Mouse (Mus musculus) retina, embryonic 14.5 days (tissue): Measurements from ENCODE around the gene Icam2.
"Not testable (repeated sequence)": the region's sequence is repeated elsewhere in the genome, so short reads cannot be mapped to it uniquely, and the experiment has no call there.

ENCODE experiments used
- DNase-seq: peaks from one replicate; pipeline ENCODE4 v3.0.0-alpha.2; 2015; ENCODE audit warnings: low spot score

The Icam2 gene

GRCm38 (mm10) chr11:106344910-106345309 is 43.0 kb downstream of the Icam2 start:
- no peak for DNase-seq

- no peak for DNase-seq
These were observed 46.8 kb downstream of the Icam2 start for GRCm38 (mm10) chr11:106340990-106341520.

GRCm38 (mm10) chr11:106339323-106339722 is 48.6 kb downstream of the Icam2 start:
- not testable (repeated sequence) for DNase-seq

- no peak for DNase-seq
These were observed 49.0 kb downstream of the Icam2 start for GRCm38 (mm10) chr11:106338870-106339269.

GRCm38 (mm10) chr11:106338029-106338428 is 49.8 kb downstream of the Icam2 start:
- no peak for DNase-seq

GRCm38 (mm10) chr11:106334066-106334465 is 53.8 kb downstream of the Icam2 start:
- DNase-seq, result no peak

GRCm38 (mm10) chr11:106332458-106332857 is 55.4 kb downstream of the Icam2 start:
- no peak for DNase-seq

- DNase-seq, result peak; percentile 53
These were observed 58.2 kb downstream of the Icam2 start for GRCm38 (mm10) chr11:106329682-106330081.

- no peak for DNase-seq
These were observed 58.7 kb downstream of the Icam2 start for GRCm38 (mm10) chr11:106329128-106329527.

GRCm38 (mm10) chr11:106328521-106328920 is 59.4 kb downstream of the Icam2 start:
- no peak for DNase-seq
